Mouse (Mus musculus) left cerebral cortex, adult 6 months (tissue): Measurements from ENCODE around the gene Ankrd31. TPM values are rescaled to one million over a fixed set of nuclear protein-coding genes. Genes with fewer than 3 reads are reported as not detected.

Source experiments
- long read RNA-seq, 2 experiments: library from polyadenylated mRNA; unstranded; transcript quantifications; one replicate each; pipeline ENCODE4 v2.0.0; 2019 to 2020
- polyA plus RNA-seq: library from polyadenylated mRNA; unstranded; fragments of <200 nt; fragmentation: Nextera tagmentation; gene quantifications from 2 replicates; pipeline ENCODE4 v1.2.3, GENCODE M21; 2021

Ankrd31 gene
- polyA plus RNA-seq: 0.20 TPM in 2 replicates
- long read RNA-seq, experiment 1: 0 reads
- long read RNA-seq, experiment 2: 0 reads

GRCm38 (mm10) chr13:96748109-96748845 is at the start of gene Ankrd31:
Gene Ankrd31, plus strand, starts transcription at chr13:96748272.

GRCm38 (mm10) chr13:96923999-96924961 is 176.2 kb downstream of the Ankrd31 start, which contains the start of gene Gcnt4:
Gene Gcnt4, plus strand, starts transcription at chr13:96924689.

Other genes with a start within 250 kb of the Ankrd31 start
- gene Polk, start 205.7 kb upstream of the Ankrd31 start, polyA plus RNA-seq: 3.7 and 4.0 TPM in 2 replicates
- gene Col4a3bp, start 205.7 kb upstream of the Ankrd31 start, polyA plus RNA-seq: 8.9 and 11.6 TPM in 2 replicates
- gene Hmgcr, start 77.3 kb upstream of the Ankrd31 start, polyA plus RNA-seq: 47.4 and 63.4 TPM in 2 replicates
- gene Gcnt4, start 176.4 kb downstream of the Ankrd31 start, polyA plus RNA-seq: 3.0 and 4.4 TPM in 2 replicates